18 mouse cellular contexts compared by ENCODE assay signal in genomic region chr3:30699711-30700505, GRCm38 (mm10). TPM values are rescaled to one million over a fixed set of nuclear protein-coding genes. Genes with fewer than 3 reads are reported as not detected.
A peak's percentile ranks its signal among the peaks of the same experiment; 100 is the strongest.
DNase-seq lines count a peak whose midpoint lies in the region; ATAC-seq and TF ChIP-seq lines count a peak whose summit lies in the region.
"Not testable (repeated sequence)": the region's sequence is repeated elsewhere in the genome, so short reads cannot be mapped to it uniquely, and the experiment has no call there.
"Had no signal": no experiment of that assay in that cellular context is flagged by ENCODE, and none has a peak within 500 bp of the region (broad histone marks: within the 10 kb centered on the region; RNA-seq: fewer than 3 reads in every experiment).

Gene Lrrc31, minus strand, starts transcription at chr3:30699843.

- not testable (repeated sequence) for H3K27me3 ChIP-seq in E14TG2a.4 (ENCODE audit: insufficient read depth, low read length); intestine, postnatal 0 days (replicated peaks; ENCODE audit: control insufficient read depth, insufficient read depth, low read length); stomach, postnatal 0 days (ENCODE audit: control insufficient read depth, insufficient read depth, low read length)
- H3K27me3 ChIP-seq in G1E (ENCODE audit: insufficient read depth, low read length): peaks cover 28% of the 10 kb centered on the region

- 65% methylated on average over 6 of the region's 6 CpGs for WGBS in intestine, postnatal 0 days
- 35% methylated on average over 6 of the region's 6 CpGs for WGBS in large intestine, adult 2 months
- 66% methylated on average over 6 of the region's 6 CpGs for WGBS in stomach, postnatal 0 days

- H3K9me3 ChIP-seq in E14TG2a.4 (ENCODE audit: low read length); G1E (replicated peaks); intestine, postnatal 0 days (ENCODE audit: control insufficient read depth); stomach, postnatal 0 days (ENCODE audit: control insufficient read depth, low read length): not testable (repeated sequence)

- not testable (repeated sequence) for H3K27ac ChIP-seq in intestine, postnatal 0 days (ENCODE audit: low read depth, low read length)
- H3K27ac ChIP-seq in stomach, postnatal 0 days (replicated peaks): peak within 1 kb of the TSS; percentile 61

- 0 out of 2 replicates have a peak within 1 kb of the TSS, but pooled peaks have one; percentile 9 for H3K4me2 ChIP-seq in intestine, postnatal 0 days (replicated peaks; ENCODE audit: low read depth)
- peak within 1 kb of the TSS; percentile 31; the same call in 1 of the 2 replicates for H3K4me2 ChIP-seq in stomach, postnatal 0 days (replicated peaks; ENCODE audit: low read depth)

- H3K9ac ChIP-seq in intestine, postnatal 0 days (ENCODE audit: low read depth, low read length): not testable (repeated sequence)
- 0 out of 2 replicates have a peak within 1 kb of the TSS, but pooled peaks have one; percentile 13 for H3K9ac ChIP-seq in stomach, postnatal 0 days (ENCODE audit: low read length)

- not testable (repeated sequence) for TF ChIP-seq EP300 in stomach, postnatal 0 days (optimal IDR thresholded peaks at IDR 0.05)

- not testable (repeated sequence) for TF ChIP-seq CTCF in E14TG2a.4 (conservative IDR thresholded peaks at IDR 0.05; ENCODE audit: low read length); G1E (IDR thresholded peaks at IDR 0.05; ENCODE audit: low read depth, low read length); intestine, postnatal 0 days (IDR thresholded peaks at IDR 0.05; ENCODE audit: low read depth); stomach, postnatal 0 days (IDR thresholded peaks at IDR 0.05; ENCODE audit: low read depth)

- H3K36me3 ChIP-seq in E14TG2a.4 (ENCODE audit: insufficient read depth, low read length): peaks cover 23% of the 10 kb centered on the region
- H3K36me3 ChIP-seq in G1E (replicated peaks); intestine, postnatal 0 days (ENCODE audit: control insufficient read depth, insufficient read depth); stomach, postnatal 0 days (ENCODE audit: control insufficient read depth, insufficient read depth, low read length): not testable (repeated sequence)

- DNase-seq in G1E (ENCODE audit: low spot score): not testable (repeated sequence)
- DNase-seq in heart, adult 11 months: peak; percentile 72
- DNase-seq in large intestine, adult 2 months (ENCODE audit: low read depth, low spot score): peak; percentile 80
- peak; percentile 28 for DNase-seq in lung, postnatal 25 days (ENCODE audit: low spot score)
- DNase-seq in stomach, postnatal 0 days (ENCODE audit: low spot score): peak; percentile 80

- H3K4me1 ChIP-seq in E14TG2a.4 (replicated peaks; ENCODE audit: low read depth, low read length): peaks cover 75% of the 10 kb centered on the region
- H3K4me1 ChIP-seq in G1E (ENCODE audit: insufficient read depth, low read depth, low read length); intestine, postnatal 0 days (replicated peaks; ENCODE audit: control insufficient read depth, insufficient read depth, low read length); stomach, postnatal 0 days (replicated peaks; ENCODE audit: control insufficient read depth, insufficient read depth): not testable (repeated sequence)

- peak within 1 kb of the TSS; percentile 82 for H3K4me3 ChIP-seq in E14TG2a.4 (replicated peaks; ENCODE audit: low read length)
- H3K4me3 ChIP-seq in G1E (ENCODE audit: low read depth, low read length): not testable (repeated sequence)
- 0 out of 2 replicates have a peak within 1 kb of the TSS, but pooled peaks have one; percentile 5 for H3K4me3 ChIP-seq in intestine, postnatal 0 days (ENCODE audit: low read depth, low read length)
- peak within 1 kb of the TSS; percentile 18; the same call in 1 of the 2 replicates for H3K4me3 ChIP-seq in stomach, postnatal 0 days (ENCODE audit: low read depth, low read length)

- ATAC-seq in G1E (ENCODE audit: extremely low read depth, insufficient number of reproducible peaks, low FRiP score, poor library complexity, severe bottlenecking): peak; percentile 34; the same call in 1 of the 2 replicates
- ATAC-seq in intestine, postnatal 0 days: peak; percentile 87
- ATAC-seq in stomach, postnatal 0 days (ENCODE audit: low FRiP score, low TSS enrichment): peak; percentile 94

RNA-seq across cellular contexts. Expression of gene Lrrc31, which starts in this region (rescaled TPM):
- total RNA-seq in G1E (2014; fragmentation: Nextera tagmentation): 1.2 TPM in 1 of 2 replicates, not detected in the other
- 1.6 and 1.7 TPM in 2 replicates for total RNA-seq in G1E (2017)
- polyA plus RNA-seq in G1E (2012): not detected in 2 replicates
- polyA plus RNA-seq in intestine, postnatal 0 days (2015; fragmentation: Nextera tagmentation; extraction: Ambion mirVana): 0.69 and 0.73 TPM in 2 replicates
- polyA plus RNA-seq in large intestine, adult 2 months (2012; rRNA removed): 5.3 and 10.7 TPM in 2 replicates
- 16.1 and 16.9 TPM in 2 replicates for polyA plus RNA-seq in stomach, postnatal 0 days (2015; fragmentation: Nextera tagmentation; extraction: Ambion mirVana)
- total RNA-seq: adrenal gland, postnatal 36 days; forebrain, postnatal 0 days; gastrocnemius, adult 18-20 months; gastrocnemius, postnatal 14 days; MEL had no signal
- polyA plus RNA-seq: cerebellum, adult 2 months; embryonic facial prominence, embryonic 10.5 days; forebrain, embryonic 13.5 days; forebrain, postnatal 0 days; heart, embryonic 13.5 days; hindbrain, embryonic 11.5 days; hindbrain, embryonic 15.5 days had no signal

Comparison
In these comparisons a context has a peak if more than half of its experiments do, and no peak if none do; other contexts are left out.
1. Peak in ATAC-seq, H3K4me3 ChIP-seq and H3K4me2 ChIP-seq in intestine, postnatal 0 days; RNA of the gene not detected or under 1 TPM.
2. ATAC-seq: peak in every context shown above with its lines; median percentile 94 in stomach, postnatal 0 days; 87 in intestine, postnatal 0 days; 34 in G1E.